Mouse (Mus musculus): Measurements from ENCODE around the gene Hist2h3b. TPM values are rescaled to one million over a fixed set of nuclear protein-coding genes. Genes with fewer than 3 reads are reported as not detected.
"Not testable (repeated sequence)": the region's sequence is repeated elsewhere in the genome, so short reads cannot be mapped to it uniquely, and the experiment has no call there.

The Hist2h3b gene
- polyA plus RNA-seq, 1 experiment from 2014 or later = 29.5 TPM

DNA sequence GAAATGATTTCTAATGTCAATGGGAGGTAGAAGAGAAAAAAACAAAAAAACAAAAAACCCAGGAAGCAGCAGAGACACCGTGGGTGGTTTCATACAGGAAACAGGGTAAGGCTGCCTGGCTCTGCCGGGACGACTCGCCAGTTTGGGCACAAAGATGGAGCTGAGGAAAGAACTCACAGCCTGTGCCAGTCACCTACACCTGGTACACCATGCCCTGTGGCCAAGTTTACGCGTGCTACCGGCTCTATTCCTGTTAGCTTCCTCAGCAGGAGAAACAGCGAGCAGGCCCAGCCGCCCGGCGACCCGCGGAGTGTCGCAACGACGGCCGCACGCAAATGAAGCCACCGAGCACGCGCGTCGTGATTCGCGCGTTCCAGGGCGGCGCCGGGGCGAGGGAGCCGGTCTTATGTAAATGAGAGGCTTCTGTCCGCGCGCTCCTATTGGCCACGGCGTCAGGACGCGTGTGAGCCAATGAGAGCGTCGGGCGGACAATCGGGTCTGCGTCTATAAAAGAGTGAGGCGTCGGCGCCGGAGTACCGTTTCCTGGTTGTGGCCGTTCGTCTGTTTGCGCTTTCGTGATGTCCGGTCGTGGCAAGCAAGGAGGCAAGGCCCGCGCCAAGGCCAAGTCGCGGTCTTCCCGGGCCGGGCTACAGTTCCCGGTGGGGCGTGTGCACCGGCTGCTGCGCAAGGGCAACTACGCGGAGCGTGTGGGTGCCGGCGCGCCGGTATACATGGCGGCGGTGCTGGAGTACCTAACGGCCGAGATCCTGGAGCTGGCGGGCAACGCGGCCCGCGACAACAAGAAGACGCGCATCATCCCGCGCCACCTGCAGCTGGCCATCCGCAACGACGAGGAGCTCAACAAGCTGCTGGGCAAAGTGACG, 23.2 kb upstream of the Hist2h3b start, which contains the start of gene Hist2h2aa1:
Gene Hist2h2aa1, plus strand, starts transcription at position 495 of the 884 bp plus-strand sequence.
- Histone ChIP-seq H3K27ac (ENCODE audit: low read depth, low read length) (peak within 1 kb of the TSS; percentile 94), H3K9ac (ENCODE audit: low read depth, low read length) (peak within 1 kb of the TSS; percentile 79), H3K4me2 (peak within 1 kb of the TSS; percentile 66), H3K4me3 (ENCODE audit: low read depth, low read length) (peak within 1 kb of the TSS; percentile 45), H3K4me1 (ENCODE audit: control insufficient read depth, insufficient read depth, low read length) (peaks cover 17% of the 10 kb centered on the region)
- H3K27me3 ChIP-seq (ENCODE audit: control insufficient read depth, insufficient read depth, low read length); H3K9me3 ChIP-seq (replicated peaks; ENCODE audit: control insufficient read depth, low read length); H3K36me3 ChIP-seq (ENCODE audit: control insufficient read depth, insufficient read depth, low read length): not testable (repeated sequence)
- WGBS (ENCODE audit: insufficient replicate concordance) = under 1% methylated on average over 28 of the region's 88 CpGs
- peak; percentile 87 for ATAC-seq (replicated peaks; ENCODE audit: insufficient number of reproducible peaks, low FRiP score, low TSS enrichment)

DNA sequence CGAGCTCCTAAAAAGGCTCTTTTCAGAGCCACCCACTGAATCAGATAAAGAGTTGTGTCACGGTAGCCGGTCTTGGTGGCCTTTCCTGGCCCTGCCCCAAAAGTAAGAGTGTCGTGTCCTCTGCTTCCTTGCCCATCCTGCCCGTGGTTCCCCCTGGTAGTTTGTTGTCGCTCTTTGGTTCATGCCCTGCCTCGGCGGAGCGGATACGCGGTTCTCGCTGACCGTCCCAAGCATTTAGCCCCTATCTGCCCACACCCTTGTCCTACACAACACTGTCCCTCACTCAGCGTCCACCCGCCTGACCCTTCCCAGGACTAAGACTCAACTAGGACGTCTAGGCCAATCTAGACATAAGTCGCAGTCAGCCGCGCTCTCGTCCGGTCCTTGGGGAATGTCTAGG, 22.4 kb upstream of the Hist2h3b start:
- Histone ChIP-seq H3K27ac (ENCODE audit: low read depth, low read length) (peak overlapping the region; percentile 62; the same call in 1 of the 2 replicates), H3K4me3 (ENCODE audit: low read depth, low read length) (peak overlapping the region; percentile 25; the same call in 1 of the 2 replicates), H3K4me1 (ENCODE audit: control insufficient read depth, insufficient read depth, low read length) (peaks cover 14% of the 10 kb centered on the region), H3K4me2 (peak overlapping the region; percentile 41)
- H3K9me3 ChIP-seq (replicated peaks; ENCODE audit: control insufficient read depth, low read length); ATAC-seq (replicated peaks; ENCODE audit: insufficient number of reproducible peaks, low FRiP score, low TSS enrichment); H3K9ac ChIP-seq (ENCODE audit: low read depth, low read length); H3K27me3 ChIP-seq (ENCODE audit: control insufficient read depth, insufficient read depth, low read length); H3K36me3 ChIP-seq (ENCODE audit: control insufficient read depth, insufficient read depth, low read length): not testable (repeated sequence)
- 0% methylated on average over 10 of the region's 21 CpGs for WGBS (ENCODE audit: insufficient replicate concordance)

- peak within 1 kb of the TSS; percentile 39 for H3K4me3 ChIP-seq (ENCODE audit: low read depth, low read length)
- WGBS (ENCODE audit: insufficient replicate concordance) = 0% methylated on average over 1 of the region's 47 CpGs
- H3K9me3 ChIP-seq (replicated peaks; ENCODE audit: control insufficient read depth, low read length); H3K36me3 ChIP-seq (ENCODE audit: control insufficient read depth, insufficient read depth, low read length); H3K27me3 ChIP-seq (ENCODE audit: control insufficient read depth, insufficient read depth, low read length): not testable (repeated sequence)
- peak within 1 kb of the TSS; percentile 66 for H3K9ac ChIP-seq (ENCODE audit: low read depth, low read length)
- peak; percentile 89 for ATAC-seq (replicated peaks; ENCODE audit: insufficient number of reproducible peaks, low FRiP score, low TSS enrichment)
- peaks cover 14% of the 10 kb centered on the region for H3K4me1 ChIP-seq (ENCODE audit: control insufficient read depth, insufficient read depth, low read length)
- peak within 1 kb of the TSS; percentile 62 for H3K27ac ChIP-seq (ENCODE audit: low read depth, low read length)
- H3K4me2 ChIP-seq = peak within 1 kb of the TSS; percentile 68
Observed at GRCm38 (mm10) chr3:96246427-96246856, 22.0 kb upstream of the Hist2h3b start, which contains the start of gene Hist2h3c1. Gene Hist2h3c1, plus strand, starts transcription at chr3:96246685.

- H3K4me1 ChIP-seq (ENCODE audit: control insufficient read depth, insufficient read depth, low read length) = peaks cover 14% of the 10 kb centered on the region
Observed at GRCm38 (mm10) chr3:96247356-96248140, 20.9 kb upstream of the Hist2h3b start.

GRCm38 (mm10) chr3:96248141-96249033, 20.1 kb upstream of the Hist2h3b start:
- Histone ChIP-seq H3K4me2 (peak overlapping the region; percentile 68), H3K9ac (ENCODE audit: low read depth, low read length) (peak overlapping the region; percentile 66; the same call in 1 of the 2 replicates), H3K4me1 (ENCODE audit: control insufficient read depth, insufficient read depth, low read length) (peaks cover 14% of the 10 kb centered on the region), H3K27me3 (ENCODE audit: control insufficient read depth, insufficient read depth, low read length) (no peaks in the 10 kb centered on the region), H3K4me3 (ENCODE audit: low read depth, low read length) (peak overlapping the region; percentile 39), H3K27ac (ENCODE audit: low read depth, low read length) (peak overlapping the region; percentile 35; the same call in 1 of the 2 replicates), H3K36me3 (ENCODE audit: control insufficient read depth, insufficient read depth, low read length) (no peaks in the 10 kb centered on the region), H3K9me3 (replicated peaks; ENCODE audit: control insufficient read depth, low read length) (no peaks in the 10 kb centered on the region)
- no peak for ATAC-seq (replicated peaks; ENCODE audit: insufficient number of reproducible peaks, low FRiP score, low TSS enrichment)
- 46% methylated on average over 6 of the region's 6 CpGs for WGBS (ENCODE audit: insufficient replicate concordance)

More at GRCm38 (mm10) chr3:96247356-96248140, 20.9 kb upstream of the Hist2h3b start:
- H3K27me3 ChIP-seq (ENCODE audit: control insufficient read depth, insufficient read depth, low read length) = no peaks in the 10 kb centered on the region
- peak overlapping the region; percentile 68 for H3K4me2 ChIP-seq
- H3K27ac ChIP-seq (ENCODE audit: low read depth, low read length) = peak overlapping the region; percentile 46
- ATAC-seq (replicated peaks; ENCODE audit: insufficient number of reproducible peaks, low FRiP score, low TSS enrichment) = no peak
- H3K9ac ChIP-seq (ENCODE audit: low read depth, low read length) = peak overlapping the region; percentile 66
- 3% methylated on average over 11 of the region's 11 CpGs for WGBS (ENCODE audit: insufficient replicate concordance)
- H3K36me3 ChIP-seq (ENCODE audit: control insufficient read depth, insufficient read depth, low read length) = no peaks in the 10 kb centered on the region
- no peaks in the 10 kb centered on the region for H3K9me3 ChIP-seq (replicated peaks; ENCODE audit: control insufficient read depth, low read length)
- H3K4me3 ChIP-seq (ENCODE audit: low read depth, low read length) = peak overlapping the region; percentile 39

- Histone ChIP-seq H3K9ac (ENCODE audit: low read depth, low read length) (no peak overlapping the region), H3K36me3 (ENCODE audit: control insufficient read depth, insufficient read depth, low read length) (no peaks in the 10 kb centered on the region), H3K4me3 (ENCODE audit: low read depth, low read length) (peak overlapping the region; percentile 16; the same call in 1 of the 2 replicates), H3K27ac (ENCODE audit: low read depth, low read length) (0 out of 2 replicates have a peak overlapping the region, but pooled peaks have one; percentile 35), H3K9me3 (replicated peaks; ENCODE audit: control insufficient read depth, low read length) (no peaks in the 10 kb centered on the region), H3K4me1 (ENCODE audit: control insufficient read depth, insufficient read depth, low read length) (peaks cover 12% of the 10 kb centered on the region), H3K4me2 (peak overlapping the region; percentile 68), H3K27me3 (ENCODE audit: control insufficient read depth, insufficient read depth, low read length) (no peaks in the 10 kb centered on the region)
- no peak for ATAC-seq (replicated peaks; ENCODE audit: insufficient number of reproducible peaks, low FRiP score, low TSS enrichment)
- WGBS (ENCODE audit: insufficient replicate concordance) = 48% methylated on average over 4 of the region's 4 CpGs
Observed at GRCm38 (mm10) chr3:96249034-96249345, 19.5 kb upstream of the Hist2h3b start.

DNA sequence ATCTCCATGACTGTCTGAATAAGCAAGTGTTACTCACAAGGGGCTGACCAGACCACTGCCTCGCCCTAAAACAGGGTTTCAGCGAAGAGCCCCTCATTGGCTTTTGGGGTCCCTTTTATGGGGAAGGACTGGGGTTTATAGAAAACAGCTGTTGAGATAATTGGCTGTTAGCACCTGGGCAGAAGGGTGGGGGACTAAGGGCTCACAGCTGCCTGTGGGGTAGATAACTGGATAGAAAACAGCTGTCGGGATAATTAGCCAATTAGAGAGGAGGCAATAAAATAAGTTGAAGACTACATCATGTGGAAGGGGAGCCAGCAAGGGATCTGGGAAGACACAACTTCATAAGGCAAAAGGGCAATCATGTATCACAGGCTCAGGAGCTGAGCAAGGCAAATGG, 17.6 kb upstream of the Hist2h3b start:
- Histone ChIP-seq H3K9me3 (replicated peaks; ENCODE audit: control insufficient read depth, low read length) (no peaks in the 10 kb centered on the region), H3K27ac (ENCODE audit: low read depth, low read length) (no peak overlapping the region), H3K4me3 (ENCODE audit: low read depth, low read length) (no peak overlapping the region), H3K4me1 (ENCODE audit: control insufficient read depth, insufficient read depth, low read length) (0 out of 2 replicates have a peak, but pooled peaks cover 5% of the 10 kb centered on the region), H3K4me2 (no peak overlapping the region), H3K9ac (ENCODE audit: low read depth, low read length) (no peak overlapping the region), H3K36me3 (ENCODE audit: control insufficient read depth, insufficient read depth, low read length) (no peaks in the 10 kb centered on the region), H3K27me3 (ENCODE audit: control insufficient read depth, insufficient read depth, low read length) (no peaks in the 10 kb centered on the region)
- no peak for ATAC-seq (replicated peaks; ENCODE audit: insufficient number of reproducible peaks, low FRiP score, low TSS enrichment)
- WGBS (ENCODE audit: insufficient replicate concordance) = 54% methylated on average over 3 of the region's 3 CpGs

Data from heart, embryonic 11.5 days (tissue).